Mouse (Mus musculus) activated CD4-positive, CD25-positive, alpha-beta regulatory T cell, adult 9 weeks (primary cell): ENCODE results near the gene Pik3r5. TPM values are rescaled to one million over a fixed set of nuclear protein-coding genes. Genes with fewer than 3 reads are reported as not detected.

Experiments used
- polyA plus RNA-seq: library from polyadenylated mRNA; unstranded; fragments of 100-300 nt; shearing (Covaris generic); gene quantifications from one replicate; pipeline ENCODE4 v1.2.1, GENCODE M21; 2017

Pik3r5 gene
- 68.2 TPM for polyA plus RNA-seq

GRCm38 (mm10) chr11:68431699-68432360 lies at the start of gene Pik3r5:
Pik3r5 (plus strand) TSS chr11:68432121.

DNA sequence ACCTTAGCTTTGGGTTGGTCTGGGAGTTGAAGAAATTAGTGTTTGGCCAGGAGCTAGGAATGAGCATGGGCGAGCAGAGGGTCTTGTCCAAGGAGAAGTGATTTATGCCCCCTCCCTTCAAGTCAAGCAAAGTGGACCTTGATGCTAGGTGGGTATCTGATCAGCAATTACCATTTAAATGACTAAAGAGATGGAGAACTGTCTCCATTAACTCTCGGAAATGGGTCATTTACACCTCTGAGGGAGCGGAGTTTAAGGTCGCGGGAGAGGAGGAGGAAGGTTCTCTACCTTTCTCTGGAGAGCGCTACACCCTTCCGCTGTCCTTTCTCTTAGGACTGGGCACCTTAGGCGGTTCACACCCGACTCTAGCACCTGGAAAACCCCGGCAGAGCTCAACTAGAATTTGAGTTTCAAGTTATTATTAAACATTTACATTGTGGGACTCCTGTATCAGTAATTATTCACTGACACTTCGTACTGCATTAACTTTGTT lies 31.1 kb upstream of the Pik3r5 start, which contains the start of gene Ntn1:
Gene Ntn1, minus strand, starts transcription at position 97 of the 493 bp plus-strand sequence.

GRCm38 (mm10) chr11:68502902-68503629 lies 71.1 kb downstream of the Pik3r5 start, which contains the start of gene Pik3r6:
Pik3r6 (plus strand) TSS chr11:68503019.

Other genes starting within 250 kb of the Pik3r5 start
- gene Ntn1, start 31.3 kb upstream of the Pik3r5 start, polyA plus RNA-seq, result 0.94 TPM
- gene Pik3r6, start 70.9 kb downstream of the Pik3r5 start, polyA plus RNA-seq, result 0.09 TPM
- gene Mfsd6l, start 124.1 kb downstream of the Pik3r5 start, polyA plus RNA-seq, result not detected
- gene Ccdc42, start 154.9 kb downstream of the Pik3r5 start, polyA plus RNA-seq, result not detected